Mouse (Mus musculus) heart, postnatal 0 days (tissue): ENCODE results near the gene Lrfn3. TPM values are rescaled to one million over a fixed set of nuclear protein-coding genes. Genes with fewer than 3 reads are reported as not detected.

Source experiments
- ATAC-seq: fragments of 200-750 bp; cut with Nextera tagmentation; 2 replicates; pipeline ENCODE4 v1.8.0; 2017; ENCODE audit warnings: low read depth, moderate number of reproducible peaks, moderate library complexity; ENCODE audit not compliant: insufficient read depth
- DNase-seq: peaks from one replicate; pipeline ENCODE4 v3.0.0-alpha.2; 2016; ENCODE audit warnings: low spot score
- H3K27ac ChIP-seq: fragments of 300-500 bp; sonication (generic); 2 replicates; pipeline ENCODE4 v1.5.1; 2014; ENCODE audit warnings: low read depth, mild to moderate bottlenecking
- H3K27me3 ChIP-seq: fragments of 300-500 bp; sonication (generic); 2 replicates; pipeline ENCODE4 v1.6.1; 2014; ENCODE audit warnings: low read length, mixed read lengths; ENCODE audit not compliant: control insufficient read depth, insufficient read depth
- H3K36me3 ChIP-seq: fragments of 300-500 bp; sonication (generic); replicated peaks from 2 replicates; pipeline ENCODE4 v1.6.1; 2014; ENCODE audit warnings: low read length, mixed read lengths; ENCODE audit not compliant: control insufficient read depth, insufficient read depth
- H3K4me1 ChIP-seq: fragments of 300-500 bp; sonication (generic); 2 replicates; pipeline ENCODE4 v1.6.1; 2014; ENCODE audit warnings: antibody characterized with exemption; ENCODE audit not compliant: control insufficient read depth, insufficient read depth
- H3K4me2 ChIP-seq: fragments of 300-500 bp; sonication (generic); 2 replicates; pipeline ENCODE4 v1.6.1; 2014; ENCODE audit warnings: low read depth, mild to moderate bottlenecking, low read length, moderate library complexity
- H3K4me3 ChIP-seq: fragments of 300-500 bp; sonication (generic); 2 replicates; pipeline ENCODE4 v1.5.1; 2014; ENCODE audit warnings: low read depth, low read length
- H3K9ac ChIP-seq: fragments of 300-500 bp; sonication (generic); replicated peaks from 2 replicates; pipeline ENCODE4 v1.6.1; 2014; ENCODE audit warnings: low read depth, low read length, mixed read lengths
- H3K9me3 ChIP-seq: fragments of 300-500 bp; sonication (generic); replicated peaks from 2 replicates; pipeline ENCODE4 v1.6.1; 2016; ENCODE audit warnings: low read length; ENCODE audit not compliant: control insufficient read depth
- CTCF ChIP-seq: IDR thresholded peaks from 2 replicates; pipeline ENCODE4 v1.5.1; 2016; ENCODE audit warnings: antibody characterized with exemption, control low read depth, low read depth
- EP300 ChIP-seq: IDR thresholded peaks from 2 replicates; pipeline ENCODE4 v1.6.1; 2016; ENCODE audit warnings: antibody characterized with exemption, low read depth
- WGBS: fragments of 180-500 bp; shearing (Covaris S2); extraction: QIAGEN DNeasy Blood & Tissue Kit; methylation state at CpG from one replicate; pipeline ENCODE4 v1.1.7; 2014; 5-methylcytosine and 5-hydroxymethylcytosine counted together
- polyA plus RNA-seq: library from polyadenylated mRNA; unstranded; fragments of >200 nt; fragmentation: Nextera tagmentation; extraction: Ambion mirVana; gene quantifications from 2 replicates; pipeline ENCODE4 v1.2.1, GENCODE M21; 2015
- total RNA-seq: library from RNA; depleted of rRNA; stranded (reverse); fragments of >200 nt; gene quantifications from 2 replicates; pipeline ENCODE4 v1.2.3, GENCODE M21; 2014; ENCODE audit warnings: low replicate concordance

Gene Lrfn3
- total and polyA plus RNA-seq, 2 experiments from 2014 or later, result 0.40 to 5.4 TPM

DNA sequence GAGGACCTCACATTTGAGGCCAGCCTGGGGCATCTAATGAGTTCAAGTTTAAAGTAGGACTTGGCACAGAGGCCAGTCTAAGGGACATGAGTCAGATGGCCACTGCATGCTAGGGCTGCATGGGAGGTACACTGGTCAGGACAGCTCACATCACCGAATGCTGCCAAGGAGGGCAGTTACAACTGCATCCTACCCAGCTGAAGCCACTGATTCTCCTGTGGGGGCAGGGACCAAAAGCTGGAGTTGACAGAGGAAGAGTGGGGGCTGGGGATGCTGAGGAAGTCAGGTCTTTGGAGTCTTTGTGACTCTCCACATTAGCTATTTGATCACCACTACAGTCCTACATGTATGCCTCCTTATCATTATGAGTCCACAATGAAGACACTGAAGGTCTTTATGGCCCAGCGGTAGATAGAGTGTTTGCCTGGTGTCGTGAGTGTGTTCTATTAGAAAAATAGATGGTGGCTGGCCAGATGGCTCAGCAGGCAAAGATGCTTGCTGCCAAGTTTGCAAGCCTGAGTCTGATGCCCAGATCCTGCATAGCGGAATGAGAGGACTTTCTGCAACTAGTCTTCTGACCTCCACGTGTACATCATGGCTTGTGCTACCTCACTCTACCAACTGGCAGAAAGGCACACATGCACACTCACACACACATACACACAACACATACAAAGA lies 23.0 kb downstream of the Lrfn3 start:
- 67% methylated on average over 5 of the region's 5 CpGs for WGBS
- no peak overlapping the region for H3K27ac ChIP-seq
- H3K9ac ChIP-seq, result no peak overlapping the region
- peaks cover 14% of the 10 kb centered on the region for H3K27me3 ChIP-seq
- TF ChIP-seq CTCF (no peak), EP300 (no peak)
- no peaks in the 10 kb centered on the region for H3K4me1 ChIP-seq
- no peak overlapping the region for H3K4me3 ChIP-seq
- ATAC-seq (no peak), DNase-seq (no peak)
- H3K4me2 ChIP-seq, result no peak overlapping the region
- H3K9me3 ChIP-seq, result no peaks in the 10 kb centered on the region
- no peaks in the 10 kb centered on the region for H3K36me3 ChIP-seq

DNA sequence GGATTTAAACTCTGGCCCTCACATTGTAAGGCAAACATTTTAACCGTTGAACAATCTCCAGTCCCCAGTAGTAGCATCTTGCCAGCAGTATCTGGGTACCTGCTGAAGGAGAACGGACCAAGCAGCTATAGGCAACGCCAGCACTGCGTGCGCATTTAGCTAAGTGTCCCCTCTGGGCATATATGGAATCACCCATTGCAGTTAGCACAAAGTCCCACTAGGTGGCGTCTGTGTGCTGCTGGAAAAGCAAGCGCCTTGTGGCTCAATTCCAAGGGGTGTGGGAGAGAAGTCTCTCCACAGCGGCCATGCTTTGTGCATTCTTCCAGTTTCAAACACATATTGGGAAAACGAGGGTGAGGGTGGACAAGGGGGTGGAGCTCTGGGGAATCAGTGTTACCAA lies 26.2 kb downstream of the Lrfn3 start:
- Histone ChIP-seq H3K4me1 (peaks cover 26% of the 10 kb centered on the region), H3K9me3 (no peaks in the 10 kb centered on the region), H3K4me3 (no peak overlapping the region), H3K4me2 (0 out of 2 replicates have a peak overlapping the region, but pooled peaks have one; percentile 12), H3K36me3 (no peaks in the 10 kb centered on the region), H3K27ac (no peak overlapping the region), H3K27me3 (peaks cover 14% of the 10 kb centered on the region), H3K9ac (no peak overlapping the region)
- DNase-seq (peak; percentile 78), ATAC-seq (no peak; the same call in 1 of the 2 replicates)
- 3% methylated on average over 9 of the region's 9 CpGs for WGBS
- TF ChIP-seq CTCF, result peak; percentile 95
- TF ChIP-seq EP300, result no peak

DNA sequence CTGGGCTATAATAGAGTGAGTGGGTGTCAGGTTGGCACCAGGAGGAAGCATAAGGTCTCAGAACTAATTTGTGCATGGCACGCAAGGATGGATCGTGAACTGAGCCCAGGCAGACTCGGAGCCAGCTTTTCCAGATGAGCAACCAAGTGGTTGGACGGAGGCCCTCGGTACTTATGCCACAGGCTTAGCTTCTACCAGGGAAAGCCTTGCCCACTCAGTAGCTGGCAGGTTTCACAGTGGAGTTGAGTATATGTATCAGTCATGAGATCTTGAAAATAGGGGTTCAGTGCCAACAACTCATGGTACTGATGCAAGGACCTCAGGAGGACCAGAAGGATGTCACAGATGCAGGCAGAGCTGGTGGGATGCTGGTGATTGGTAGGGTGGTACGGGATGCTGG lies 26.9 kb downstream of the Lrfn3 start:
- DNase-seq (no peak), ATAC-seq (no peak)
- Histone ChIP-seq H3K27ac (no peak overlapping the region), H3K9ac (no peak overlapping the region), H3K9me3 (no peaks in the 10 kb centered on the region), H3K27me3 (peaks cover 14% of the 10 kb centered on the region), H3K4me3 (no peak overlapping the region), H3K4me1 (peaks cover 26% of the 10 kb centered on the region), H3K4me2 (no peak overlapping the region), H3K36me3 (no peaks in the 10 kb centered on the region)
- TF ChIP-seq EP300 (no peak), CTCF (no peak)
- WGBS, result 77% methylated on average over 6 of the region's 6 CpGs

GRCm38 (mm10) chr7:30334563-30334962 lies 28.0 kb downstream of the Lrfn3 start:
- H3K4me3 ChIP-seq, result no peak overlapping the region
- H3K9ac ChIP-seq, result no peak overlapping the region
- no peaks in the 10 kb centered on the region for H3K9me3 ChIP-seq
- ATAC-seq (no peak), DNase-seq (no peak)
- WGBS, result 73% methylated on average over 5 of the region's 5 CpGs
- H3K4me2 ChIP-seq, result no peak overlapping the region
- H3K27me3 ChIP-seq, result peaks cover 14% of the 10 kb centered on the region
- no peaks in the 10 kb centered on the region for H3K36me3 ChIP-seq
- peaks cover 26% of the 10 kb centered on the region for H3K4me1 ChIP-seq
- H3K27ac ChIP-seq, result no peak overlapping the region
- TF ChIP-seq CTCF (no peak), EP300 (no peak)

DNA sequence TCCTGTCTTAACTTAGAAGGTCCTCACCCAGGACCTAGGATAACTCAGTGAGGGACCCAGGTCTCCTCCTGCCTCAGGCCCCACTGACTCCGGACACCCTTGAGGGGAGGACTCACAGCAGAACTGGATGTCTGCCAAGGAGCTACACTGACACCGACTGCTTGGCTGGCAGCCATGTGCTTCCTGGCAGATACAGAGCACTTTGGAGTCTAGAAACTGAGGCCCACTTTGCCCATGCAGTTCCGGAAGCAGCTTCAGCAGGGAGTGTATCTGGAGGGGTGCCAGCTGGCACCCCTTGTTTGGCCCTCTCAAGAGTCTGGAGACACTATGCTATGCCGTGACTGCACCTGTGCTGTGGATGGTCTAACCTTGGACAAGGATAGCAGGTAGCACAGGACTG lies 29.1 kb downstream of the Lrfn3 start:
- Histone ChIP-seq H3K27me3 (peaks cover 10% of the 10 kb centered on the region), H3K27ac (peak overlapping the region; percentile 16; the same call in 1 of the 2 replicates), H3K9ac (no peak overlapping the region), H3K36me3 (no peaks in the 10 kb centered on the region), H3K4me2 (no peak overlapping the region; the same call in 1 of the 2 replicates), H3K9me3 (no peaks in the 10 kb centered on the region), H3K4me1 (peaks cover 26% of the 10 kb centered on the region), H3K4me3 (no peak overlapping the region)
- ATAC-seq (peak; percentile 50), DNase-seq (peak; percentile 79)
- WGBS, result 7% methylated on average over 4 of the region's 4 CpGs
- TF ChIP-seq CTCF, result no peak
- TF ChIP-seq EP300, result no peak
